Mouse (Mus musculus) lung, adult 18-20 months (tissue): ENCODE results near the gene Cep63.

Experiments used
- DNase-seq, 2 experiments: peaks; one replicate each; pipeline ENCODE4 v3.0.0; 2022; ENCODE audit warnings: mixed read lengths in 2 of 2

Gene Cep63

DNA sequence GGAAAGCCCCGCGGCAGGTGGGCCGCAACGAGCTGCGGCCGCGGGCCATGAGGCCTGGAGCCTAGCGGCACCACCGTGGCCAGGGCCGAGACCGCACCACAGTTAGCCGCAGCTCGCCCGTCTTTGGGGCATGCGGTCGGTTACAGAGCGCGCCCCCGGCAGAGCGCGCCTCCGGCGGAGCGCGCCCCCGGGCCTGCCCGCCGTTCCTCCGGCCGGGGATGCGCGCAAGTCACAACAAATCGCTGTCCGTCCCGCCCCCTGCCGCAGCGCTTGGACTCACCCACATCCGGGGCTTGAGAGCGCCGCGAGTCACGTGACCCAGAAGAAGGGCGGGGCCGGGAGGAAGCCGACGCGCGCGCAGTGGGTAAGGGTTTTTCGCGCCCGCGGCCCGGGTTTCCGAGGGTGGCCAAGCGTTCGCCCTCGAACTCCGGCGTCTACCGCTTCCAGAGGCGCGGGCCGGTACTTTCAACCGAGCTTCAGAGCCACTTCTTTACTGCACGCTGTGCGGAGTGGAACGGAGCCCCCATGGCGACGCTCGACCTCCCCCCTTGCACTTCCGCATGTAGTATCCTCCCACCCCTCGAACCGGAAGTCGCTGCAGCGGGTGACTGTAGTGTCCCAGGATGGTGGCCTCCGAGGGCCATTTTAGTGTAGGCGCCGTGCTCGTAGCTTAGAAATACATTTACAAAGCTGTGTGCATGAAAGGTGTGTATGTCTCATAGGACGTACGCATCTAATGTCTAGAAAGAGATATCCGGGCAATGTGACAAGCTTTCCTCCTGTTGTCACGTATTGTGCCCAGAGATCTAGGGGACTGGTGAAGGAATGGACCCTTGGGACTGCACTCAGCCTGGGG lies at the start of gene Cep63, which contains the start of gene Anapc13:
Cep63 (minus strand) TSS at position 552 of the 856 bp plus-strand sequence.
Anapc13 (plus strand) TSS at position 314 of the 856 bp plus-strand sequence.
- DNase-seq: peak; percentile 97

DNA sequence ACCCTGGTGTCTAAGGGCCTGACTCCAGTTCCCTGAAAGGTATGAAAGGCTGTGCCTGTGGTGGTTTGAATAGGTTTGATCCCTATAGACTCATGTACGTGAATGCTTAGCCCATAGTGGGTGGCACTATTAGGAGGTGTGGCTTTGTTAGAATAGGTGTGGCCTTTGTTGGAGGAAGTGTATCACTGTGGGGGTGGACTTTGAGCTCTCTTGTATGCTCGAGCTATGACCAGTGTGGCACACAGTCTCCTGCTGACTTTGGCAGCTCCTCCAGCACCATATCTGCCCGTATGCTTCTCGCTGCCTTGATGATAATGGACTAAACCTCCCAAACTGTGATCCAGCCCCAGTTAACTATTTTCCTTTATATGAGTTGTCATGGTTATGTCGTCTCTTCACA lies 49.6 kb upstream of the Cep63 start:
- no peak for DNase-seq

DNA sequence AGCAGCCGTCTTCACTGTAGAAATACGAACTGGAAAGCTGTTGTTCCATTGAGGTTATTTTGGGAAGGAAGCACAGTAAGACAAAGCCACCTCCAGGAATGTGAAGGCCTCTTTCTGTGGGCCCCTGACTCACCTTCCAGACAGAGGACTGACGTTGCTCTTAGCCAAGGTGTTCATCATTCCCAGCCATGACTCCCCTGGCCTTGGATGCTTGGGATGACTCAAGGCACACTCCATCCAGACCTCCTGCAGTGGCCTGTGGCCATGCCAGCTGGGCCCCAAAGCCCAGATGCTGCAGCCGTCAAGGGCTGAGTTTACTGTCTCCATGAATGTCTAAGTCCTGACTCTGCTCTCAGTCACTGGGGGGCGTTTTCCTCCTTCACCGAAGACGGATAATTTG lies 47.0 kb upstream of the Cep63 start:
- DNase-seq: no peak

DNA sequence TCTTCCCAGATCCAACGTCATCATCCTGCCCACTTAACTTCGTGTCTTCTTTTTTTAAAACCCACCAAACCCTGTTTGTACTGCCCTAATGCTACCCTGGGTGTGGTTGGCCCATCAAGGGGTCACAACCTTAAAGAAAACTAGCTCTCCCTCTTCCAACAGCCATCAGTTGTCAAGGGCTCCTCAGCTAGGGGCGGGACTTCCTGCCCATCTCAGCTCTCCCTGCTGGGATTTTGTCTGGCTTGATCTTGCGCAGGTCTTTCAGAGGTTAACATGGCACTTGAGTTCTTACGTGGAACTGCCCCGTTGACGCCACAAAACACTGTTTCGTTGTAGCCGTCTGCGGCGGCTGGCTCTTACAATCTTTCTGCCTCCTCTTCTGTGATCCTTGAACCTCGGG lies 42.6 kb upstream of the Cep63 start:
- no peak for DNase-seq

DNA sequence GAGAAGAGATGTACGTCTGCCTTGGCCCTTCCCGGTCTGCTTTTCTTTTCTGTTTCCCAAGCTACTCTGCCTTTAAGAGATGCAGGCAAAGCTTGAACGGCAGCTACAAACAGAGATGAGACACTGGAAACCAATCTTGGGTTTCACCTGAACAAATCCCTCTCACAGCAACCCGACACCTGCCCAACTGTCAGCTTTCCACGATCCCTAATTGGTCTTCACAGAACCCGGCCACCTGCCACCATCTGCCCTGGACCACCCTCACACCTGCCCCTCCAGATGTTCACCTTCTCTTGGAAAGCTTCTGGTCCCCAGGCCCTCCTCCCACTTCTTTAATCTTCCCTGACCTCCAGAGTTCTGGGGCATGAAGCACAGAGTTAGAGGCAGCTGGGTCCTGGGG lies 41.8 kb upstream of the Cep63 start:
- DNase-seq: no peak

DNA sequence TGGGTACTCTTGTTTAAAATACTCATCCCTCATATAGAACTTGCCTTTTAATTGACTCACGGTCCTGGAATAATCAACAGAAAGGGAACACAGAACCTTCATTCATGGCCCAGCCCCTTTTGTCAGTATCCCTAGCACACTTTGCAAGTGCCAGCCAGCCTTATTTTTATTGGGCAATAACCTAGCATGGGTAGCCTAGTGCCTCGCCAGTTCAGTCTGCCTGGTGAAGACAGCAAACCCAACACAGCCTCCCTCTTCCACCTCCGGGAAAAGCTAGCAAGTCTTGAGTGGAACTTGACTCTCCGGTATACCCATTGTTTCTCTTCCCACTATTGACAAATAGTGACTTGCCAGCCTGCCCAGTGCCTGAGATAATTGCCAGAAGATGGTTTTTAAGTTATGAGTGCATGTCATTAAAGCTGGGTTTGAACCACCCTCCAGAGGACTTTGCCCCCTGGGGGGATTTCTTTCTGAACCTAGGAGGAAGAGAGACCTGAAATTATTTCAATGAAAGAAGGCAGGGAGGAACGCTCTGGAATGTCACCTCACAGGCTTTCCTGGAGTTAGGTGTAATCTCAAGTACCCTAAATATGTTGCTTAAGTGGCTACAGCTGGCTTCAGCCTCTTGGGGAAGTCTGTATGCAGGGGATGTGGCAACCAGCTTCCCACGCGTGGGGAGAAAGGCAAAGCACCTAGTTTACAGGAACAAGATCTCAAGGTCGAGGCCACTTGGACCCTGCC lies 30.2 kb upstream of the Cep63 start:
- peak; percentile 77 to 89 for DNase-seq

DNA sequence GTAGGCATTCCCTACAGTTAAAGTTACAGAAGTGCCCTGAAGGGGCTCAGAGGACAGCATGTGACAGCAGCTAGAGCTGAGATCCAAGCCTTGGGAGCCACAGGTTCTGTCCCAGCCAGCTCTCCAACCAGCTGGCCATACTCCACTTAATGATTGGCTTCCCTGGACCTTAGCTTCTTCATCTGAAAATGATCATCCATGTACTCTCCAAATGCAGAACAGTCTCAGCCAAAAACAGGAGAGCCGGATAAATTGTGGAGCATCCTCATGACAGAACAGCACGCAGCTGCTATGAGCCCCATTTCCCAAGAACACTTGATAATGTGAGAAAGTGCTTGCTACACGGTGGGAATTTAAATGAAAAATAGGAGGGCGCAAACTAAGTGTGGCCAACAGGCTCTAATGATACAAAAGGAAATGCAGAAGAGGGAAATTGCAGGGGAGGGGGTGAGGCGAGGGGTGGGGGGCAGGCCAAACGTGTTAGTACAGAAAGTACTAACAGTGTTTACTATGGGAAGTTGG lies 24.9 kb upstream of the Cep63 start:
- no peak for DNase-seq

DNA sequence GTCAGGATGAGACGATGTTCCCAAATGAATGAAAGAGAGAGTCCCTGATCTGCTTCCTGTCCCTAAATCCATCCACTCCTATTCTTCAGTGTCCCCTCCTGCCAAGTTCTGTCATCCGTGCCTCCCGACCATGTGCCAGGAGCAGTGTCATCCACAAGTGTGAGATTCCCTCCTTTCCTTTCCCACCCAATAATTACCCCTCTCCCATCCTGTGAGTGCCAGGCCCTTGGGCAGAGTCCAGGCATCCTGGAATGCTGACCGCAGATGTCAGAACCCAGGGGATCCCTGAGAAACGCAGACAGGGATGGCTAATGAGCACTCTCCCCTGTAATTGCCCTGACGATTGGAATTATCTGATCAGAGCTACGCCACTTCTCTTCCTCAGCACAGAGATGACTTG lies 24.3 kb upstream of the Cep63 start:
- no peak for DNase-seq

GRCm38 (mm10) chr9:102649917-102650527 lies 23.7 kb upstream of the Cep63 start:
- DNase-seq: no peak

DNA sequence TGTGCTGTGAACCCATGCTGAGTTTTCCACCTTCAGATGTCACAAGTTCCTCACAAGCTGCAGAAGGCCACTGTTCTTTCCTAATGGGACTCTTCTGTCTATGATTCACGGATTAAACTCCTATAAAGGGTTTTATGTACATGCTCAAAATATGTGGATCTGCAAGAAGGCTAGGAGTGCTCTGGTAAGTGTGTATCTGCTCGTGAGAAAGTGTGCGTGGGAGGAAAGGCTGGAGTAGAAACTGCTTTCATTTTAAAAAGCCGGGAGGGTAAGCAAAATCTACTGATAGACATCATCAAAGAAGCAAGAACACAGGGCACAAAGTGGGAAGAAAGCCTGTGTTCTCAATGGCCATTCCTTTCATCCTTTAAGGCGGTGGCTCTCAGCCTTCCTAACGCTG lies 20.7 kb upstream of the Cep63 start:
- no peak for DNase-seq

- DNase-seq: no peak
These were observed 18.9 kb upstream of the Cep63 start for GRCm38 (mm10) chr9:102645119-102645695.

- peak; percentile 80 to 83 for DNase-seq
These were observed 17.3 kb upstream of the Cep63 start for GRCm38 (mm10) chr9:102643486-102644101.

DNA sequence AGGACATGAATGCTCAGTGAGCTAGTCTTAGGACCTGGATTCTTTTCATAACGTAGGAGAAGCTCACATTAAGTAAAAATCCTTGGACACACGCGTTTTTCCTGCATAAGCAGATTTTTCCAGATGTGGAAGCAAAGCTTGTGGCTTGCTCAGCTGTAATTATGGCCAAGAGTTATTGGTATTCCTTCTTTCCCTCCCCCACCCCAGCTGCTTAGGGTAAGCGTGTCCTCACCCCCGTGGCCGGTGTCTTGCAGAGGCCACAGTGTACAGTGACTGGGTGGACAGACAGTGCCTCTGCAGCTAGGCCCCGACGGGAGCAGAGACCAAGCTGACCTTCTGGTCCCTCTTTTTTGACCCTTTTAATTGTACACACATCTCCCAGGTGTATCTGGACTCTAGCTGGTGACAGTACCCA lies 16.7 kb upstream of the Cep63 start:
- DNase-seq: no peak

DNA sequence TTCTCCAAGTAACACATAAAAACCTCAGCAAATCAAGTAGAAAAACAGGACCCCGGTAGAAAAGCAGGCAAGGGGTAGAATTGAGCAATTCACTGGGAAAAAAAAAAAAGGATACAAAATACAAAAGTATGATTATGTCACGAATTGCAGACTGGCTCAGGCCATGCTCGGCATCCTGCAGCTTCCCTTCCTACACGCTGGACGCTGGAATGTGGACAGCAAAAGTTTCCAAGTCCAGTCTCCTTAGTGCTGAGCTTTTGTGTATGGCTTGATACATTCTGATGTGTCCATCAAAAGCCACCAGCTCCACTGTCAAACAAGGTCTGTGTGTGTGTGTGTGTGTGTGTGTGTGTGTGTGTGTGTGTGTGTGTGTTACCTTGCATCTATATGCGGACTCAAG lies 15.2 kb upstream of the Cep63 start:
- DNase-seq: no peak

GRCm38 (mm10) chr9:102639510-102639909 lies 13.2 kb upstream of the Cep63 start:
- DNase-seq: no peak

DNA sequence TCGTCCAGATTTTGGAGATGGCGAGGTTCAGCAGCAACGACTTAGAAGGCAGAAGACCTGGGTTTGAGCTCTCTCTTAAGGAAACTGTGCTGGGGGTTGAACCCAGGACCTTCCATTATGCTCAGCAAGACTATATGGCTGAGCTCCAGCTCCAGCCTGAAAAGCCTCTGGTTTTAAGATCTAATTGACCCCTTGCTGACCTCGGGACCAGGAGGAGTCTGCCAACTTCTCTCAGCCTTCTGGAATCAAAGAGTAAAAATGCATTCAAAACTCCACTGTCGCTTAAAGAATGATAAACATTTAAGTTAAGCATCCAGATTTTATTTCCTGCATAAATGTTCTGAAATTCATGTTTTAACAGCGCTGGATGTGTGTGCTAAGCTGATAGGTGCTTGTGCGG lies 12.6 kb upstream of the Cep63 start:
- DNase-seq: no peak

- peak; percentile 74 to 84 for DNase-seq
These were observed 10.8 kb upstream of the Cep63 start for GRCm38 (mm10) chr9:102637115-102637514.

- DNase-seq: peak; percentile 58 to 70
These were observed 10.2 kb upstream of the Cep63 start for GRCm38 (mm10) chr9:102636553-102636952.

DNA sequence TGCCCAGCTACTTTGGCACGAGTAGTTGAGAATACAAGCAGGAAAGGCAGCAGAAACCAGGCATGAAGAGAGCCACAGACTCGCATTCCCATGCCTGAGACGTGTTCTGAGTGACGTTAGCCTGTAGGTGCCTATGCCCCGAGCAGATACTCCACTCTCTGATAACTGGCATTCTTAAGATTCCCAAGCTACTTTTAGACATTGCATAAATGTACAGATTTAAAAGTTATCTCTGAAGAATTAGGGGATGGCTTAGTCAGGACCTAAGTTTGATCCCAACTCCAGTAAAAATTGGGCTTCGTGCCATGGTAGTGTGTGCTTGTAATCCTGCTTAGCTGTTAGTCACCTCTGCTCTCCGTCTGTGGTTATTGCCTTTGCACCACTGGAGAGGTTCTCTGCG lies 8.1 kb upstream of the Cep63 start:
- no peak for DNase-seq

DNA sequence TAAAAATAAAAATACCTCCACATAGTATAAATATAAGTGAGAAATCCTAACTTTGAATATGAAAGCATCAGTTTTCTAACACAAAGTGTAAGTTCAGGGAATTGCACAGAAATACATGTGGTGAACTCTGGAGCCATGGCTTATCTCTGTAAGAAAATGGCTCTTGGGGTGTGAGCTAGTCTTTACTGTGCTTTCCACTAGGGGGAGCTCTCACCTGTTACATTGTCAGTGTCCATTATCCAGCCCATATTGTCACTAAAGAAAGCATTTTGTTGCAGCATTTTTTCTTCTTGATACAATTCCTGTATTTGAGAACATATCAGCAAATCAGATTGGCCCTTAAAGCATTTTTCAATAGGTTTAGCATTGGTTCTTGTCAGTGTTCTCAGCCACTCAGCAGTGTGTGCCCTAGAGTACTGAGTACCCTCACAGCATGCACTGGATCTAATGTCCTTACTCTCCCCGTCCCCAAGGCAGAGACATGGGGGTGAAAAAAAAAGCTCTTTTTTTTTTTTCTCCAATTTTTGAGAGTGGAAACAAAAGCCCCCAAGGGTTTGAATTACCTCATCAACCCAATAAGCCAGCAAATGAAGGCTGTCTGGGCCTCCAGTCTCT lies 6.7 kb upstream of the Cep63 start:
- peak in 1 of 2 experiments; percentile 70 for DNase-seq

- no peak for DNase-seq
These were observed 5.8 kb upstream of the Cep63 start for GRCm38 (mm10) chr9:102632173-102632572.

DNA sequence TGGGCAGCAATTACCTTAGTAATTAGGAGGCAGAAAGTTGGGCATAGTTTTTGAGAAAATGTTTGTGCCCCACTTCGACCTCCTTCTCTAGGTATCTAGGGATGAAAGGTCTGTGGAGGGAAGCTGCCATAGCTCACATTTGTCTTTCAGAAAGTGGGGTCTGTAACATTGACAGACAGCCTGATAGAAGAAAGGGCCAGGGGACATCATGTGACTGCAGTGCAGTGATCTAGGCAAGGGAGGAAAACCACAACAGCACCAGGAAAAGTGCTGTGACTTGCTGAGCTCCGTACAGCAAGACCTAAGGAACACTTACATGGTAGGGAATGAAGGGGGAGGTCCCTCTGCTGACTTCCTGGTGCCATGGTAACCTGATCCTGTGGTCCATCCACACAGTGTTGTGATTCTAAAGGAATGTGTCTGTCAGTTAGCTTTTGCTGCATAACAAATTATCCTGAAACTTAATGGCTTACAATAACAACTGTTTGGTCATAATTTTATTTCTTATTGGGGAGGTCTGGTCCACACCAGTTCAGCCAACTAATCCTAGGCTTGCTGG lies 5.3 kb upstream of the Cep63 start:
- no peak for DNase-seq
